Mouse (Mus musculus): ENCODE measurements at regions not wholly inside any gene's neighbourhood (a gene's known extent, or its start where the extent isn't known, plus 50 kb on each side); places are given as distances from the start of the nearest gene placed in this dataset.

DNA sequence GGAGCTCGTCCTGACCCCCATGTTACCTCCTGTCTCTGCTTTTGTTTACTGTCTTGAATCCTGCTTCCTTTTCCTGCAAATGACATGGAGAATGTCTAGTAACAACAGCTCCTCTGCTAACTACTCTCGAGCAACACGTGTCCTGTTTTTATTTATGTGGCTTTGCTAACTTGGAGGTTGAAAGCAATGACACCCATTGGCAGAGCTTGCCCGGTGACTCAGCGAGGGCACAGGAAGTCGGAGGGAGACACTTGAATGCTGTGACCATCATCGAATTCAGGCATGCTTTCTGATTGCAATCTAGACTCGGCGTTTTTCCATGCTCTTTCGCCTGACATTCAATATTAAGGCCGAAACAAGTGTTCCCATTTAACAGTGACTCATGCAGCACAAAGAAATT lies 192.7 kb upstream of the Bmper start:
- WGBS = 54% methylated on average over 11 of the region's 11 CpGs
- Histone ChIP-seq H3K36me3 (ENCODE audit: control insufficient read depth, insufficient read depth, low read length) (no peaks in the 10 kb centered on the region), H3K9me3 (ENCODE audit: control insufficient read depth, low read length) (no peaks in the 10 kb centered on the region), H3K4me1 (ENCODE audit: control insufficient read depth, insufficient read depth, low read length) (peaks cover 5% of the 10 kb centered on the region; the same call in 1 of the 2 replicates), H3K4me3 (ENCODE audit: low read depth, low read length) (no peak overlapping the region), H3K27ac (replicated peaks; ENCODE audit: low read depth, low read length) (no peak overlapping the region), H3K27me3 (replicated peaks; ENCODE audit: control insufficient read depth, insufficient read depth, low read length) (peaks cover 4% of the 10 kb centered on the region; the same call in 1 of the 2 replicates), H3K9ac (ENCODE audit: low read depth, low read length) (no peak overlapping the region), H3K4me2 (ENCODE audit: low read depth, low read length) (no peak overlapping the region)
- no peak for DNase-seq (ENCODE audit: low spot score)
- ATAC-seq (ENCODE audit: low read depth) = no peak

DNA sequence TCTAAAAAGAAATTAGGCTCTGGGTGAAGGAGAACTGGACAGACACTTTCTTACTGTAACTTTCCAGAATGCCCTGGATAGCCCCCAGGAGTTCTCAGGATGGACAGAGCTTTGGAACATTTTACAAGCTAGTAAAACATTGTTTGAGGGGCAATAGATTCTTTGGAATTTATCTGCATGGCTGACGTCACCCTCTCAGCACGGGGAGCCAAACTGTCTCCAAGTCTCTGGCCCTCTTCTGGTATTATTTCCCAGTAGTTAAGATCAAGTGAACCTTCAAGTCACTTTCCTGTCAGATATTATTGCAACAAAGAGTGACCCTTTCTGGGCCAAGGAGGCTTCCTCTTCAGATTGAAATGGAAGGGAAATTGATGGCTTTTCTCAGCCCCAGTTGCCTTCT lies 192.3 kb upstream of the Bmper start:
- 38% methylated on average over 2 of the region's 2 CpGs for WGBS
- H3K4me2 ChIP-seq (ENCODE audit: low read depth, low read length) = no peak overlapping the region
- peaks cover 7% of the 10 kb centered on the region; the same call in 1 of the 2 replicates for H3K27me3 ChIP-seq (replicated peaks; ENCODE audit: control insufficient read depth, insufficient read depth, low read length)
- no peaks in the 10 kb centered on the region for H3K36me3 ChIP-seq (ENCODE audit: control insufficient read depth, insufficient read depth, low read length)
- DNase-seq (ENCODE audit: low spot score) = no peak
- peaks cover 8% of the 10 kb centered on the region; the same call in 1 of the 2 replicates for H3K4me1 ChIP-seq (ENCODE audit: control insufficient read depth, insufficient read depth, low read length)
- H3K9me3 ChIP-seq (ENCODE audit: control insufficient read depth, low read length) = no peaks in the 10 kb centered on the region
- H3K9ac ChIP-seq (ENCODE audit: low read depth, low read length) = no peak overlapping the region
- no peak for ATAC-seq (ENCODE audit: low read depth)
- no peak overlapping the region for H3K4me3 ChIP-seq (ENCODE audit: low read depth, low read length)
- H3K27ac ChIP-seq (replicated peaks; ENCODE audit: low read depth, low read length) = no peak overlapping the region

DNA sequence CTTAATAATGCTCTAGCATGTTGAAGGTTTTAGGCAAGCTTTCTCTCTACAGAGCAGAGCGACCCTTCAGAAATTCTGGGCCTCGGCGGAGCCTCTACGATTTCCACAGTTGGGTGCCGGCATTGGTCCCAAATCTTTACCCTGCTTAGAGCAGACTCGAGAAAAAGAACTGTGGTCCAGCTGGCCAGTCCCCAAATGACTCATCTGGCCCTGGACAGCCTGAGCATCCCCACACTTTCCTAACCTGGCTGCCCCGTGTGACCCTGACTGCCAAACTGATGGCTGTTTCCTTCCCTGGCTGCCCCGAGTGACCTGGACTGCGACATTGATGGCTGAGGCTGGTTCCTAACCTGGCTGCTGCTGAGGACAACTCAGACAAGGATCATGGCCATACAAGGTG lies 191.0 kb upstream of the Bmper start:
- no peaks in the 10 kb centered on the region for H3K36me3 ChIP-seq (ENCODE audit: control insufficient read depth, insufficient read depth, low read length)
- peaks cover 20% of the 10 kb centered on the region for H3K4me1 ChIP-seq (ENCODE audit: control insufficient read depth, insufficient read depth, low read length)
- no peak overlapping the region for H3K27ac ChIP-seq (replicated peaks; ENCODE audit: low read depth, low read length)
- 81% methylated on average over 9 of the region's 9 CpGs for WGBS
- no peak overlapping the region for H3K4me2 ChIP-seq (ENCODE audit: low read depth, low read length)
- peaks cover 12% of the 10 kb centered on the region; the same call in 1 of the 2 replicates for H3K27me3 ChIP-seq (replicated peaks; ENCODE audit: control insufficient read depth, insufficient read depth, low read length)
- H3K9me3 ChIP-seq (ENCODE audit: control insufficient read depth, low read length) = no peaks in the 10 kb centered on the region
- DNase-seq (ENCODE audit: low spot score) (no peak), ATAC-seq (ENCODE audit: low read depth) (no peak)
- no peak overlapping the region for H3K4me3 ChIP-seq (ENCODE audit: low read depth, low read length)
- no peak overlapping the region for H3K9ac ChIP-seq (ENCODE audit: low read depth, low read length)

DNA sequence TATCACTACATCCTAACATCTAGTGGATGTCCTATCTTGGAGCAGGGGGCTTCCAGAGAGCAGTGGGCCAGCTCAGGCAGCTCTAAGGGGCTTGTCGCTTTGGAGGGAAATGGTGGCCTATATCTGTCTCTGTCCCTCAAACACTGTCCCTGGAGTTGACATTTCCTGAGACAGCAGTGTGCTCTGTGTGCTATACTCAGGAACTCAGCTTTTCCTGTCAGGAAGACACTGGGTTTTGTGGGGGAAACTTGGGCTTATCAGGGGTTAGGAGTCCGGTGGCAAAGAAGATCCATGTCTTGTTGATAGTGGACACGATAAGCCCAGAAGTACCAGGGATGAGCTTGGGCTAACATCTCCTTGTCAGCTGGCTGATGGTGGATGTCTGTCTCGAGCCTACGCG lies 187.6 kb upstream of the Bmper start:
- Histone ChIP-seq H3K4me2 (ENCODE audit: low read depth, low read length) (no peak overlapping the region), H3K27me3 (replicated peaks; ENCODE audit: control insufficient read depth, insufficient read depth, low read length) (peaks cover 17% of the 10 kb centered on the region; the same call in 1 of the 2 replicates), H3K4me3 (ENCODE audit: low read depth, low read length) (no peak overlapping the region), H3K27ac (replicated peaks; ENCODE audit: low read depth, low read length) (no peak overlapping the region), H3K36me3 (ENCODE audit: control insufficient read depth, insufficient read depth, low read length) (no peaks in the 10 kb centered on the region), H3K9me3 (ENCODE audit: control insufficient read depth, low read length) (no peaks in the 10 kb centered on the region), H3K4me1 (ENCODE audit: control insufficient read depth, insufficient read depth, low read length) (peaks cover 20% of the 10 kb centered on the region), H3K9ac (ENCODE audit: low read depth, low read length) (no peak overlapping the region)
- 79% methylated on average over 6 of the region's 6 CpGs for WGBS
- DNase-seq (ENCODE audit: low spot score) (no peak), ATAC-seq (ENCODE audit: low read depth) (no peak)

DNA sequence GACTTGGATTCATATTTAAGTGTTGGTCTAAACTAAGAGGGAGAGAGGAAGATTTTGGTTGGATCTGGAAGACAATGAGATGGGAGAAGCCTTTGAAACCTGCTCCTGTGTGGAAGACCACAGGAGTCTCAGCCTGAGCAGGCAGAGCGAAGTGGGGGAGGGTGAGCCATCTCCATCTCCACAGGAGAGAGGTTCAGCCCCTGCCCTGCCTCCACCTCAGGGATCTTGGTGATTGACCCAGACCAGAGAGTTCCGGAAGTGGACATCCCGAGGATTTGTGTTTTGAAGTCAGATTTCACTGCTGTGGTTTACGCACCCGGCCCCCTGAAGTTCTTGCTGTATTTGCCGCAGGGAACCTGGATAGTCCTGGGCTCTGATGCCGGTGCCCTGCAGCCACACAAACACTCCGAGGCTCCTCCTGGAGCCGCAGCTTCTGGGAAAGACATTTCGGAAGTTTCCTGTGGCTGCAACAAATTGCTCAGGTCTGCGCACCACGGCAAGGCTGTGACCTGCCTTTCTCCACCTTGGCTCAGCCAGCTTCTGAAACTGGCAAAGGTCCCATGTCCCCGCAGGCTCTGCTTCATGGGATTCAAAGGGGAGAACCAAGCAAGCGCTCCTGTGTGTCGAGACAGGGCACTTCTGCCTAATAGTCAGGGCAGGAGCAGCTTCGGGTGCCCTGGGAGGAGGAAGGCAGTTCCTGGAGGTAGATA lies 186.8 kb upstream of the Bmper start:
- 10% methylated on average over 16 of the region's 16 CpGs for WGBS
- peak overlapping the region; percentile 22; the same call in 1 of the 2 replicates for H3K9ac ChIP-seq (ENCODE audit: low read depth, low read length)
- no peaks in the 10 kb centered on the region for H3K9me3 ChIP-seq (ENCODE audit: control insufficient read depth, low read length)
- peak overlapping the region; percentile 50 for H3K4me2 ChIP-seq (ENCODE audit: low read depth, low read length)
- DNase-seq (ENCODE audit: low spot score) = no peak
- ATAC-seq (ENCODE audit: low read depth) = no peak
- H3K27me3 ChIP-seq (replicated peaks; ENCODE audit: control insufficient read depth, insufficient read depth, low read length) = peaks cover 17% of the 10 kb centered on the region; the same call in 1 of the 2 replicates
- H3K27ac ChIP-seq (replicated peaks; ENCODE audit: low read depth, low read length) = no peak overlapping the region
- no peaks in the 10 kb centered on the region for H3K36me3 ChIP-seq (ENCODE audit: control insufficient read depth, insufficient read depth, low read length)
- H3K4me3 ChIP-seq (ENCODE audit: low read depth, low read length) = peak overlapping the region; percentile 14; the same call in 1 of the 2 replicates
- H3K4me1 ChIP-seq (ENCODE audit: control insufficient read depth, insufficient read depth, low read length) = peaks cover 15% of the 10 kb centered on the region

DNA sequence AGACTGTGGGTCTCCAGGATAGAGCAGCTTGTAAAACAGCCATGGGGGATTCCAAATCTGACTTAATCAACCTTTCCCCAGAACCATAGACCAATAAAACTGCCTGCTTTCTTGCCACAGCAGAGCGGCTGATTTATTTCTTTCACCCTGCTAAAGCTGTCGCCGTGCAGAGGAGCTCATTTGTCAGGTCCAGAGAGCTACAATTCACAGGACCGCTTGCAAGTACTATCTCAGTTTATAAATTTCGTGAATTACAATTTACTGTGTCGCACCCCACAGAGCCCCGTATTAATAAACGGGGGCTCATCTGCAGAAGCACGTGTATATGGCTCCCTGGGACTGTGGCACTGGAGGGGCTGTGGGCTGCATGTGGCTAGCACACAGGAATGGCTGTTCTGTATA lies 185.4 kb upstream of the Bmper start:
- Histone ChIP-seq H3K4me2 (ENCODE audit: low read depth, low read length) (no peak overlapping the region), H3K9ac (ENCODE audit: low read depth, low read length) (no peak overlapping the region), H3K9me3 (ENCODE audit: control insufficient read depth, low read length) (no peaks in the 10 kb centered on the region), H3K4me3 (ENCODE audit: low read depth, low read length) (no peak overlapping the region), H3K27me3 (replicated peaks; ENCODE audit: control insufficient read depth, insufficient read depth, low read length) (peaks cover 17% of the 10 kb centered on the region; the same call in 1 of the 2 replicates), H3K27ac (replicated peaks; ENCODE audit: low read depth, low read length) (no peak overlapping the region), H3K4me1 (ENCODE audit: control insufficient read depth, insufficient read depth, low read length) (peaks cover 15% of the 10 kb centered on the region), H3K36me3 (ENCODE audit: control insufficient read depth, insufficient read depth, low read length) (no peaks in the 10 kb centered on the region)
- 76% methylated on average over 9 of the region's 9 CpGs for WGBS
- DNase-seq (ENCODE audit: low spot score) (no peak), ATAC-seq (ENCODE audit: low read depth) (no peak)

DNA sequence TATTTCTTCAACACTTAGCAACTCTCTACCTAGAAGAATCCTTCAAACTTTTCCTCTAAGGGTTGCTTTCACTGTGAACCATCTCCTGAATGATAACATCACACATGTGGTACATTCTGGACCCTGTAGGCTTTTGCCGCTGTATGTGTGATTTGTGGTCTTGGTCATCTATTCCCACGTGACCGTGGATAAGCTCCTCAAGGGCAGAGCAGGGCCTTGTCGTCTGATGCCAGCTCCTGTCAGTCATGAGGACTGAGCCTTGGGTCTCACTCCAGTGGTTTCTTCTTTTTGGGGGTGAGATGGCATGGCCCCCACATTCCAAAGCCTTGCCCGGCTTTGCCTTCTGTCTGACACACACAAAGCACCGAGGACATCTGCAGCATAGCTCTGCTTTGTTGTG lies 183.3 kb upstream of the Bmper start:
- H3K9ac ChIP-seq (ENCODE audit: low read depth, low read length) = no peak overlapping the region
- H3K4me2 ChIP-seq (ENCODE audit: low read depth, low read length) = no peak overlapping the region
- H3K27ac ChIP-seq (replicated peaks; ENCODE audit: low read depth, low read length) = no peak overlapping the region
- H3K4me3 ChIP-seq (ENCODE audit: low read depth, low read length) = no peak overlapping the region
- 80% methylated on average over 6 of the region's 6 CpGs for WGBS
- DNase-seq (ENCODE audit: low spot score) (no peak), ATAC-seq (ENCODE audit: low read depth) (no peak)
- no peaks in the 10 kb centered on the region for H3K9me3 ChIP-seq (ENCODE audit: control insufficient read depth, low read length)
- H3K4me1 ChIP-seq (ENCODE audit: control insufficient read depth, insufficient read depth, low read length) = peaks cover 15% of the 10 kb centered on the region
- no peaks in the 10 kb centered on the region for H3K36me3 ChIP-seq (ENCODE audit: control insufficient read depth, insufficient read depth, low read length)
- peaks cover 17% of the 10 kb centered on the region; the same call in 1 of the 2 replicates for H3K27me3 ChIP-seq (replicated peaks; ENCODE audit: control insufficient read depth, insufficient read depth, low read length)

DNA sequence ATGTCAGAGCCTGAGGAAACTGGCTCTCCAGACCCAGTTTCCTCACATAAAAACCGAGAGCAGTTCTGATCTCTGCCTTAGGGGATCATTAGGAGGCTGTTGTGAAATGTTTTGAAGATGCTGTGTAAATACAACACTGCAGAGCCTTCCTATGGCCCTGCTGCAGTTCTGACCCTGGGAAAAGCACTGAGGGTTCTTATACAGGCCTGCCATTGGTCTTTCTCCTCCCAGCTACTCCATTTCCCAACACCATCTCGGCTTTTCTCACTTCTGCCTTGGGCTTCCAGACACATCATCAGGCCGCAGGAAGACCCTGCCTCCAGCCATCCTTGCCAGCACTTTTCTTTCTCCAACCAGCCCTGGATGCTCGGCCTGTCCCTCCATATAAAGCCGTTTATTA lies 181.9 kb upstream of the Bmper start:
- H3K27ac ChIP-seq (replicated peaks; ENCODE audit: low read depth, low read length) = no peak overlapping the region; the same call in 1 of the 2 replicates
- peaks cover 7% of the 10 kb centered on the region for H3K4me1 ChIP-seq (ENCODE audit: control insufficient read depth, insufficient read depth, low read length)
- H3K27me3 ChIP-seq (replicated peaks; ENCODE audit: control insufficient read depth, insufficient read depth, low read length) = peaks cover 5% of the 10 kb centered on the region; the same call in 1 of the 2 replicates
- no peak for ATAC-seq (ENCODE audit: low read depth)
- H3K9ac ChIP-seq (ENCODE audit: low read depth, low read length) = no peak overlapping the region
- no peaks in the 10 kb centered on the region for H3K9me3 ChIP-seq (ENCODE audit: control insufficient read depth, low read length)
- no peaks in the 10 kb centered on the region for H3K36me3 ChIP-seq (ENCODE audit: control insufficient read depth, insufficient read depth, low read length)
- H3K4me3 ChIP-seq (ENCODE audit: low read depth, low read length) = no peak overlapping the region
- no peak overlapping the region for H3K4me2 ChIP-seq (ENCODE audit: low read depth, low read length)
- no peak for DNase-seq (ENCODE audit: low spot score)
- WGBS = 47% methylated on average over 5 of the region's 5 CpGs
